Mouse (Mus musculus): ENCODE measurements around the gene D11Wsu47e. TPM values are rescaled to one million over a fixed set of nuclear protein-coding genes. Genes with fewer than 3 reads are reported as not detected.
"Not testable (repeated sequence)": the region's sequence is repeated elsewhere in the genome, so short reads cannot be mapped to it uniquely, and the experiment has no call there.

Gene D11Wsu47e
- polyA plus RNA-seq, 1 experiment from 2014 or later, result 28.4 TPM

GRCm38 (mm10) chr11:113654561-113655270, 29.5 kb upstream of the D11Wsu47e start:
- peak; percentile 56 for DNase-seq (ENCODE audit: low spot score)
- H3K27me3 ChIP-seq (ENCODE audit: low read depth, poor library complexity, severe bottlenecking), result no peaks in the 10 kb centered on the region
- 50% methylated on average over 18 of the region's 18 CpGs for WGBS
- H3K4me3 ChIP-seq, result no peak overlapping the region
- peaks cover 83% of the 10 kb centered on the region for H3K36me3 ChIP-seq
- H3K9me3 ChIP-seq (replicated peaks), result no peaks in the 10 kb centered on the region
- peak overlapping the region; percentile 79 for H3K27ac ChIP-seq
- H3K4me1 ChIP-seq, result peaks cover 74% of the 10 kb centered on the region

GRCm38 (mm10) chr11:113656511-113656932, 27.7 kb upstream of the D11Wsu47e start:
- 91% methylated on average over 8 of the region's 8 CpGs for WGBS
- 0 out of 2 replicates have a peak overlapping the region, but pooled peaks have one; percentile 37 for H3K27ac ChIP-seq
- no peak for DNase-seq (ENCODE audit: low spot score)
- peaks cover 100% of the 10 kb centered on the region for H3K36me3 ChIP-seq
- no peaks in the 10 kb centered on the region for H3K27me3 ChIP-seq (ENCODE audit: low read depth, poor library complexity, severe bottlenecking)
- H3K4me3 ChIP-seq, result no peak overlapping the region
- peaks cover 57% of the 10 kb centered on the region for H3K4me1 ChIP-seq
- H3K9me3 ChIP-seq (replicated peaks), result no peaks in the 10 kb centered on the region

- H3K9me3 ChIP-seq (replicated peaks), result no peaks in the 10 kb centered on the region
- no peak overlapping the region for H3K4me3 ChIP-seq
- peaks cover 50% of the 10 kb centered on the region for H3K4me1 ChIP-seq
- H3K36me3 ChIP-seq, result peaks cover 100% of the 10 kb centered on the region
- WGBS, result 84% methylated on average over 4 of the region's 4 CpGs
- DNase-seq (ENCODE audit: low spot score), result no peak
- H3K27me3 ChIP-seq (ENCODE audit: low read depth, poor library complexity, severe bottlenecking), result no peaks in the 10 kb centered on the region
- H3K27ac ChIP-seq, result no peak overlapping the region
Measured at GRCm38 (mm10) chr11:113657221-113657620, 27.0 kb upstream of the D11Wsu47e start.

GRCm38 (mm10) chr11:113658319-113658718, 25.9 kb upstream of the D11Wsu47e start:
- Histone ChIP-seq H3K4me3 (no peak overlapping the region), H3K9me3 (replicated peaks) (no peaks in the 10 kb centered on the region), H3K4me1 (peaks cover 42% of the 10 kb centered on the region), H3K27ac (no peak overlapping the region), H3K36me3 (peaks cover 100% of the 10 kb centered on the region), H3K27me3 (ENCODE audit: low read depth, poor library complexity, severe bottlenecking) (no peaks in the 10 kb centered on the region)
- WGBS, result 88% methylated on average over 8 of the region's 8 CpGs
- DNase-seq (ENCODE audit: low spot score), result no peak

GRCm38 (mm10) chr11:113658763-113659162, 25.4 kb upstream of the D11Wsu47e start:
- Histone ChIP-seq H3K36me3 (peaks cover 100% of the 10 kb centered on the region), H3K9me3 (replicated peaks) (no peaks in the 10 kb centered on the region), H3K27ac (no peak overlapping the region), H3K4me1 (peaks cover 38% of the 10 kb centered on the region), H3K4me3 (no peak overlapping the region), H3K27me3 (ENCODE audit: low read depth, poor library complexity, severe bottlenecking) (no peaks in the 10 kb centered on the region)
- 89% methylated on average over 4 of the region's 4 CpGs for WGBS
- DNase-seq (ENCODE audit: low spot score), result no peak

- H3K9me3 ChIP-seq (replicated peaks); H3K27ac ChIP-seq; H3K4me3 ChIP-seq; DNase-seq (ENCODE audit: low spot score); H3K27me3 ChIP-seq (ENCODE audit: low read depth, poor library complexity, severe bottlenecking): not testable (repeated sequence)
- Histone ChIP-seq H3K36me3 (peaks cover 99% of the 10 kb centered on the region), H3K4me1 (peaks cover 23% of the 10 kb centered on the region)
- WGBS, result 94% methylated on average over 3 of the region's 3 CpGs
Measured at GRCm38 (mm10) chr11:113660213-113660612, 24.0 kb upstream of the D11Wsu47e start.

GRCm38 (mm10) chr11:113660940-113661339, 23.3 kb upstream of the D11Wsu47e start:
- peaks cover 92% of the 10 kb centered on the region for H3K36me3 ChIP-seq
- WGBS, result 95% methylated on average over 11 of the region's 11 CpGs

GRCm38 (mm10) chr11:113661835-113662351, 22.3 kb upstream of the D11Wsu47e start:
- H3K36me3 ChIP-seq, result peaks cover 87% of the 10 kb centered on the region
- no peaks in the 10 kb centered on the region for H3K27me3 ChIP-seq (ENCODE audit: low read depth, poor library complexity, severe bottlenecking)
- 96% methylated on average over 18 of the region's 18 CpGs for WGBS
- no peak overlapping the region for H3K27ac ChIP-seq
- H3K9me3 ChIP-seq (replicated peaks), result no peaks in the 10 kb centered on the region
- H3K4me1 ChIP-seq, result peaks cover 18% of the 10 kb centered on the region
- no peak overlapping the region for H3K4me3 ChIP-seq
- no peak for DNase-seq (ENCODE audit: low spot score)

More at GRCm38 (mm10) chr11:113660940-113661339, 23.3 kb upstream of the D11Wsu47e start:
- Histone ChIP-seq H3K4me1 (peaks cover 16% of the 10 kb centered on the region), H3K4me3 (no peak overlapping the region), H3K9me3 (replicated peaks) (no peaks in the 10 kb centered on the region), H3K27ac (no peak overlapping the region), H3K27me3 (ENCODE audit: low read depth, poor library complexity, severe bottlenecking) (no peaks in the 10 kb centered on the region)
- DNase-seq (ENCODE audit: low spot score), result no peak

GRCm38 (mm10) chr11:113664279-113664678, 19.9 kb upstream of the D11Wsu47e start:
- WGBS, result 79% methylated on average over 2 of the region's 2 CpGs
- Histone ChIP-seq H3K4me1 (peaks cover 9% of the 10 kb centered on the region), H3K4me3 (no peak overlapping the region), H3K9me3 (replicated peaks) (no peaks in the 10 kb centered on the region), H3K27me3 (ENCODE audit: low read depth, poor library complexity, severe bottlenecking) (no peaks in the 10 kb centered on the region), H3K36me3 (peaks cover 86% of the 10 kb centered on the region), H3K27ac (no peak overlapping the region)
- no peak for DNase-seq (ENCODE audit: low spot score)

GRCm38 (mm10) chr11:113666205-113666604, 18.0 kb upstream of the D11Wsu47e start:
- Histone ChIP-seq H3K27ac (no peak overlapping the region), H3K4me1 (peaks cover 7% of the 10 kb centered on the region), H3K36me3 (peaks cover 85% of the 10 kb centered on the region), H3K9me3 (replicated peaks) (no peaks in the 10 kb centered on the region), H3K4me3 (no peak overlapping the region), H3K27me3 (ENCODE audit: low read depth, poor library complexity, severe bottlenecking) (no peaks in the 10 kb centered on the region)
- no peak for DNase-seq (ENCODE audit: low spot score)
- WGBS, result 77% methylated on average over 6 of the region's 6 CpGs

GRCm38 (mm10) chr11:113666648-113667047, 17.6 kb upstream of the D11Wsu47e start:
- Histone ChIP-seq H3K4me1 (peaks cover 7% of the 10 kb centered on the region), H3K27me3 (ENCODE audit: low read depth, poor library complexity, severe bottlenecking) (no peaks in the 10 kb centered on the region), H3K4me3 (no peak overlapping the region), H3K9me3 (replicated peaks) (no peaks in the 10 kb centered on the region), H3K27ac (no peak overlapping the region), H3K36me3 (peaks cover 85% of the 10 kb centered on the region)
- 54% methylated on average over 10 of the region's 10 CpGs for WGBS
- DNase-seq (ENCODE audit: low spot score), result no peak

- H3K36me3 ChIP-seq, result peaks cover 85% of the 10 kb centered on the region
- H3K4me1 ChIP-seq, result peaks cover 7% of the 10 kb centered on the region
- no peaks in the 10 kb centered on the region for H3K27me3 ChIP-seq (ENCODE audit: low read depth, poor library complexity, severe bottlenecking)
- no peak overlapping the region for H3K4me3 ChIP-seq
- no peak for DNase-seq (ENCODE audit: low spot score)
- 78% methylated on average over 2 of the region's 2 CpGs for WGBS
- no peaks in the 10 kb centered on the region for H3K9me3 ChIP-seq (replicated peaks)
- no peak overlapping the region for H3K27ac ChIP-seq
Measured at GRCm38 (mm10) chr11:113667122-113667521, 17.1 kb upstream of the D11Wsu47e start.

GRCm38 (mm10) chr11:113667704-113668103, 16.5 kb upstream of the D11Wsu47e start:
- 86% methylated on average over 4 of the region's 4 CpGs for WGBS
- H3K36me3 ChIP-seq, result peaks cover 85% of the 10 kb centered on the region
- no peak for DNase-seq (ENCODE audit: low spot score)

More at GRCm38 (mm10) chr11:113667704-113668103, 16.5 kb upstream of the D11Wsu47e start:
- no peak overlapping the region for H3K4me3 ChIP-seq
- H3K4me1 ChIP-seq, result peaks cover 7% of the 10 kb centered on the region
- H3K27ac ChIP-seq, result no peak overlapping the region
- no peaks in the 10 kb centered on the region for H3K9me3 ChIP-seq (replicated peaks)
- no peaks in the 10 kb centered on the region for H3K27me3 ChIP-seq (ENCODE audit: low read depth, poor library complexity, severe bottlenecking)
